Mouse (Mus musculus) spleen, postnatal 36 days (tissue): Measurements from ENCODE around the gene Gm20388.

ENCODE experiments used
- DNase-seq, 2 experiments: peaks; one replicate each; pipeline ENCODE4 v3.0.0; 2022; ENCODE audit warnings: low spot score in 2 of 2, mixed read lengths in 1 of 2

Gm20388 gene

DNA sequence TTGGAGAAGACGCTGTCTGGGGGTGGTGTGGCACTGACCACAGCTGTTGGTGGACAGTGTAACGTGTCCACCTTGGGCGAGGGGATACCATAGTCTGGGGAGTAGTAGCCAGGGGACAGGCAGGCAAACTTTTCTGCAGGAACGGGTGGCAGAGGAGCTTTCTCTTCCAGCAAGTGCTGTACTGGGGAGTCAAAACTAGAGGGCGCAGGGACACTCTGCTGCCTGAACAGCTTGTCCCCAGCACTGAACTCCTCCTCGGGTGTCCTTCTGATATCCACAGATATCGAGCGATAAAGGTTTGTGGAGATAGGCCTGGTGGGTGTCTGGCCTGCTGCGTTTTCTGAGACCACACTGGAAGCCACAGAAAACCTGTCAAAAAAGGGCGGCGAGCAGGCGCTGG lies 2980.8 kb downstream of the Gm20388 start:
- DNase-seq, result no peak

DNA sequence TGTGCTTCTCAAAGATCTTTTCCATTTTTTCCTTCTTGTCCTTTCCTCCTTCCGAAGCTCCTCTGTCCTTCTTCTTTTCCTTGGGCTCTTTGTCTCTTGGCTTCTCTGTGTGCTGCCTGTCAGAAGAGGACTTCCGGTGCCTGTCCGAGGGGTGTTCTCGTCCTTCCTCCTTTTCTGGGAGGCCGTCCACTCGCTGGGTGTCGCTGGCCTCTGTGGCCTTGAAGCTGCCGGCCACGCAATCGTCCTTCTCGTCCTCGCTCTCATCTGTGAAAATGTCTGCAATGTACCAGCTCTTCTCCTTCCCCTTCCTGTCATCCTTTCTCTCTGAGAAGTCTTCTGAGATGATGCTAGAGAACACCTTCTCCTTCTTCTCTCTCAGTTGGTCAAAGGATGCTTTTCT lies 2982.8 kb downstream of the Gm20388 start:
- no peak for DNase-seq

DNA sequence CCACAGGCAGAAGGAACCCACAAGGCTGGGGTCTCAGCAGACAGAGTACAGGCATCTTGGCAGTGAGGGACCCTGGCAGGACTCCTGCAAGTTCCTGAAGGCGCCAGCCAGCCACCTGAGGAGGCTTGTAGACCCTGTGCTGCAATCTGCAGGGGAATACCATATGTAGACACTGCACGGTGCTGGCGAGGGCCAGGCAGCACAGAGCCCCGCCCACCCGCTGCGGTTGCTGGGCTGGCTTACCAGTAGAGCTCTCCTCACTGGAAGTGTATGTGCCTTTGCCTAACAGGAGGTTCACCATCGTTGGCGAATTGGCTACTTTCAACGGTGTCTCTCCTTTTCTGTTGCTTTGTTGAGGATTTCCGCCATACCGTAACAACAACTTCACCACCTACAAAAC lies 2985.7 kb downstream of the Gm20388 start:
- no peak for DNase-seq

DNA sequence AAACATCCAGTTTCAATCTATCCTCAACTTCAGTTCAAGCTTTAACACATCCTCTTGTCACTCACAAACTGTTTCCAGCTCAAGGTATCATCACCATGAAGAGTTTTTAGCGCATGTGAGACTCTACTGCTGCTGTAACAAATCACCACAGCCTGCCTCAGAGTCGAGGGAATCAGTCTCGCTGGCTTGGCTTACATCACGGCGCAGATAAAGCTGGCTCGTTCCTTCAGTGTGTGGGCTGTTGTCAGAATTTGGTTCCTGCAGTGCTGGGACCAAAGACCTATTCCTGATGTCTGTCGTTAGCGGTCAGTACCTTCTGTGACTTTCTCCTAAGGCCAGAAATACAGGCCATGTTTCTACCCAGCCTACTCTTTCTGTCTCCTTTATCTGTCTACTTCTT lies 2986.6 kb downstream of the Gm20388 start:
- no peak for DNase-seq

DNA sequence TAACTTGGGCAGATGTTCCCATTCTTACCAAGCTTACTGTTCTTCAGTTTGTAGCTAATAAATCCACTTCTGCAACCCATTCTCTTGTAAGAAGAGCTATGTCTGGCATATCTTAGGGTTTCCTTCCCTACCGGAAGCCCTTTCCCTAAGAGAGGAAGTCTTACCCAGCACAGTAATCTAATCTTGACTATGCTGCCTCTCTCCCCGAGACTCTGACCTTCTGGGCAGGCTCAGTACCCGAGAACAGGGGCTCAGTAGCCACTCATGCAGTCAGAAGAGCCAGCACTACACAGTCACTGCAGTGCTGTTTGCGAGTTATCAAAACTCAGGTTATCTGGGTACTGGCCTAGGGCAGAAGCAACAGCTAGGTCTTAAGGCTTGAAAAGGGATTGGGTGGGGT lies 2987.4 kb downstream of the Gm20388 start:
- DNase-seq, result no peak

DNA sequence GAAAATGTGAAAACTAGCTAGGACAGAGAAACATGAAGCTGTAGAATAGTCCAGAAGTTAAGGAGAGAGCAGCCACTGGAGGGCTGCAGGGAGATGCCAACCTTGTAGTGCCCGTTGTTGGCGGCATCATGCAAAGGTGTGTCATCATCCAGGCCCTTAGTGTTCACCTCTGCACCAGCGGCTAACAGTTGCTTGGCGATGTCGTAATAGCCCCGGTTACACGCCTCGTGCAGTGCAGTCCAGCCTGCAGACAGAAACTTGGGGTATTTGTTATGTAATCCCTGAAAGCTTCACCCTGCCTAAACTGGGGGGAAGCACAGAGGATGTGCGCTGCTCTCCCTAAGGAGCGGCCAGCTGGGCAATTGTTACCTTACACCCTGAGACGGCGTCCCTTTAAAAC lies 2987.8 kb downstream of the Gm20388 start:
- DNase-seq, result no peak

DNA sequence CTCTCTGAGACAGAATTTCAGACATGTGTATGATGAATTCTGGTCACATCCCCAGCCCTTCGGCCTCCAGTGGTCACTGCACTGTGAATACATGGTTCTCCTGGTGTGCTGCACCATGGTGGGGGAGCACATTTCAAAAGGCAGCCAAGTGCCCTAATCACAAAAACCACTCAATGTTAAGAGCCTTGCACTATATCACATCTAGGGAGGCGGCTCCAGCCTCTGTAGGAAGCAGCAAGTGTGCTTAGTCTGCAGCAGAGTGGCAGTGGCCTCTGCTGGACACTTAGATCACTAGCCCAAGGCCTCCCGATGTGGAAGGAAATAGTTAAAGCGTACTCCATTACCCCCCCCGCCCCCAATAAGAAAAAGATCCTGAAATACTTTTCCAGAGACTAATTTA lies 2988.4 kb downstream of the Gm20388 start:
- no peak for DNase-seq

DNA sequence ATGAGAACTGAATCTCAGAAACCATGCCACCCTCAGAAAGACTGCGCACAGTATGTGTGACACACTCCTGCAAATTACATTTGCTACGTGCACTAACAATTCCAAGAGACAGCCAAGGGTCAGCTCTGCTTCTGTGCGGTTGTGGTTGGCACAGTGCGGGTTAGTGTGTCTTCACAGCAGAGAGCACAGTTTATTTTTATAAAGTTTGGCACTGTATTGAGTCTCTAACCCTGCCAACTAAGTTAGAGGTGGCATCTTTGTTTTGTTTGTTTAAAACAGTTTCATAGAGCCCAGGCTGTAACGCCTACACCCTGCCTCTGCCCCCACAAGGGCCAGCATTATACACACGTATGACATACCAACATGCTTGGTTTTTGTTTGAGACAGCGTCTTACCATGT lies 2990.8 kb downstream of the Gm20388 start:
- DNase-seq, result no peak

DNA sequence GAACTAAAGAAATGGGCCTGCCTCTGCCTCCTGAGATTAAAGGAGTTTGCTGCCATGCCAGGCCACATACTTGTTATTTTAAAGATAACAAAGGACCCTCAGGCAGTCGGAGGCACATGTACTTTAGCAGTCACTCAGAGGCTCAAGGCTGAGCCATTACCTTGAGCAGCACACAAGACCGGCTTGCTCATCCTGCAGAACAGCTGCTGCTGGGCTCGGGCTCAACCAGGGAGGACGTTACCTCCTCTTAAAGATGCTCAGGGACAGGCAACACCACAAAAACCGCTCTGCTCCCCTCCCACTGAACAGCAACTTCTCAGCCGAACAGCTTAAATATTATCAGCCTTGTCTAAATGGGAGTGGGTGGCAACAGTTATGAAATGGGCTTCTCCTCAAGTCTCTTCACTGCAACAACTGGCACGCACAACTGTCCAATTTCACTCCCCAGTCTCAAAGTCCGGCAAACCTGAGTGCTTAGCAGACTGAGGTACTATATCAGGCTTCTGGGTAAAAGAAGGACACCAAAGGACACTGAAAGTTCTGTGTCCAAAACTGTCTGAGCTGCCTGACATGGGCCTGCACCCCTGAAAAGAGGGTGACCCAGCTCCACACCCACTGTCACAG lies 2991.4 kb downstream of the Gm20388 start:
- DNase-seq, result no peak

DNA sequence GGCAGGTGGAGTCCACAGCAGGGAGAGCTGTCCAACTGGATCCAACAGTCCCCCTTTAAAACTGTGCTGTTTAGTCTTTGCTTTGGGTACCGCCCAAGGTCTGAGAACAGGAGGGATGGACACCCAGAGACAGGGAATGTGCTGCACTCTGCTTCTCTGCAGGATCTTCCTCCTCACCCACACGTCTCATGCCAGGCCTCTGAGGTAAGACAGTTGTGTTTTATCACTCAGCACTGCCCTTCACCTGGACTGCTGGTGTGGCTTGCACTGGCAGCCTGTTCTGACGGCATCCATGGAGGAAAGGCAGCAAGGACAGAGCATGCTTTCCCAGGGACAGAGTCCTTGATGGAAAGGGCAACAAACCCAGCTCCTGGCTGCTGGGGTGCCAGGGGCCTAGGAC lies 2991.9 kb downstream of the Gm20388 start:
- no peak for DNase-seq

DNA sequence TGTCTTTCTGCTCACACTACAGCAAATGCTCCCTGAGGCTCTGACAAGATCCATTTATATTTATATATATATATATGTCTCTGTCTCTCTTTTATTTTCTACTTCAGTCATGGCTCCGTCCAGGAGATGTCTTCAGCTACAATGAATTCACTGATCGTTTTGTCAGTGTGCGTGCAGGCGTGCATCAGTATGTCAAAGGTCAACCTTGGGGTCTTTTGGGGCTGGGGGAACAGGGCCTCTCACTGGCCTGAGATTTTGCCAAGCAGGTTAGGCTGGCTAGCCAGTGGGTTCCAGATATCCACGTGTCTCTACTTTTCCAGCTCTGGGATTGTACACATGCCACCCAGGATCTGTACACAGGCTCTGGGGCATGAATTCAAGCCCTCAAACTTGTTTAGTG lies 2992.4 kb downstream of the Gm20388 start:
- no peak for DNase-seq

DNA sequence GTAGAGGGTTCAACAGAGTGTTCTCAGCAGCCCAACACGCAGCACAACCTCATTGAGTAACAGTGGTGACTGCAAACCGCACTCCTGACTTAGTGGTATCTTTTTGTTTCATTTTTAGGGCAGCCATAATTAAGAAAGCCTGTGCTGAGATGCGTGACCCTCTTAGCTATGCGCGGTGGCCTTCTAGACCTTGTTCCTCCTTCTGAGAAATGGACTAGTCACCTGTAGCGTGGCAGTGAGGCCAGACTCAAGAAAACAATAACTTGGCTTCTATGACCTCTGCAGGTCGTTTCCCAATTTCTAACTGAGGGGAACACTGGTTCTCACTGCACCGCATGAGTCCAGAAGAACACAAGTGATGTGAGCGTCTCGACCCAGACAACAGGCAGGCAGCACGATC lies 2993.9 kb downstream of the Gm20388 start:
- DNase-seq, result no peak

DNA sequence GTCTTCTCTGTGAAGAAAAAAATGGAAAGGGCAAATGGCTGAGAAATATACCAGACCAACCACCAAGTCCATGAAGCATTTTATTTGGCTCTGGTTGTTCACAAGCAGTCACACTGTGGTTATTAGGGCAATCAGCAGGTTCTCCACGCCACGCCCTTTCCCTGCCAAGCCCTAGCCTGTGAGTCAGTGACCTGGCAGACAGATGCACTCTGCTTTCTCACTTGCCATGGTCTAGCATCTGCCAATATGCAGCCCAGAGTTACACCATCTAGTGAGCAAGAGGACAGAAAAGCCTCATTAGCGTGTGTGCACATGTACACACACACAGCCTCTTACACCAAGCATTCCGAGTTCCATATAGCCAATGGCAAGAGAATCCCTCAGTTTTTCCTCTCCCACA lies 2994.7 kb downstream of the Gm20388 start:
- peak in 1 of 2 experiments; percentile 38 for DNase-seq

DNA sequence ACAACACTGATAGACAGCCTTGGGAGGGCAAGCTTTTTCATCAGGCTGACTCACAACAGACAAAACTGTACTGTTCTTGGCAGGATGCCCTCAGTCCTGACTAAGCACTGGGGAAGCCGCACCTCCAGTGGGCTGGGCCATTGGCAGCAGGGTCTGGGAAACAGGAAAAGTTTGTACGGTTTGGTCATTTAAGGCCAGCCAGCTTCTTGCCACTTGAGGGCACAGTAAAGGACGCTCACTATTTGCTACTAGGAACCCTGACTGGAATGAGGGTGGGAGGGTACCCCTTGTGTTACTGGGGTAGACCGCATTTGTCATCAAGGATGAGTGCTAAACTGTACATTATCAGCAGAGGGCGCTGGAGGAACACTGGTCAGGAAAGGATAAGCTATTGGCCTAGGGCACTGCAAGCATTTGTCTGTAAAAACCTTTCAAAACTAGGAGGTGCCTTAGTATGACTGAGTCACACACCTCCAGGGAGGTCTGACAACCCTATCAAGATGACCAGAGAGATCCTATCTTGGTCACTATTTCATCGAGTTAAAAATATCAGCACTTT lies 2995.9 kb downstream of the Gm20388 start:
- peak; percentile 78 to 87 for DNase-seq

DNA sequence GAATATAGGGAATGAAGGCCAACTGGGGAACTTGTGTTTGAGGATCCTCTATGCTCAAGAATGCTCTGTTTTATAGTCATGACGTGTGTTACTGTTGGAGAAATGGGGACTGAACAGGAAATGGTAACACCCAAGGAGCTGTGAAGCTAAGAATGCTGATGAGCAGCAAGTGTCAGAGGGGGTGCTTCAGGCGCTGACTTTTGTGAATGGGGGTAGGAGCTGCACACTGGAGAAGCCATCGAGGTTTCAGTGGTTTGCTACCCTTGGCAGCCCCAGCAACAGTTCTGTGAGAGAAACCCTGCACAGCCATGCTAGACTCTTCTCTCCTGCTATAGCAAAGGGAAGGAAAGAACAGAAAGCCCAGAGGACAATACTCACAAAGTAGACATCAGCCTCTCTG lies 3001.5 kb downstream of the Gm20388 start:
- no peak for DNase-seq

DNA sequence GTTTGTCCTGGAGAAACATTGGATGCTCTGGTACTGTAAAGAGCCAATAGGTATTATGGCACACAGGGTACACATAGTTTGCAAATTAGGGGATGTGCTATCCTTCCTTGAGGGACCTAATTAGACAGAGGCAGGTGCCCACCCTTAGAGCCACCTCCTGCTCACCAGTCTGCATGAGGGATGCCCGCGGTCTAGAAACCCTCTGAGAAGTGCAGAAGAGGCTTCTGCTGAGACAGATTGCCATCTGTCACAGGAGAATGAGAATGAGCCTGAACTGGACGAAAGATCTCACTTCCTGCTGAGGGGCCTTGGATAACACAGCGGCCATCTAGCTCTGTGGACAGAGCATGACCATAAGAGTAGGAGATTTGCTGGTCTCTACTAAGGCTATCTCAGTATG lies 3002.2 kb downstream of the Gm20388 start:
- DNase-seq, result no peak

DNA sequence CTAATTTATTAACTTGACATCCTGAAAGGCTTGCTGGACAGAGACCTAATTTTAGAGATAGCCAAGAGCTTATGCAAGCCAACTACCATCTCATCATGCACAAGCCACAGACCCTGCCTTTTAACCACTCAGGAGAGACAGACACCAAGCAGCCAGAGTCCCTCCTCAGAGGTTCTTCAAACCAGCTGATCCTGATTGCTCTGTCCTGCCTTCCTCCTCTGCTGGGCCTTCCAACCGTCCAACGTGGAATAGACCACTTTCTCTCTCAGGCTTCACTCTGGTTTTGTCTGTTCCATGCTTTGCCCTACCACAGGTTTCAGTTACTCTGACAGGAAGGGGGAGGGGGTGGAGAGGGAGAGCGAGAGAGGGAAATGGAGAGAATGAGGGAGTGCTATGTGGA lies 3006.1 kb downstream of the Gm20388 start:
- DNase-seq, result no peak

DNA sequence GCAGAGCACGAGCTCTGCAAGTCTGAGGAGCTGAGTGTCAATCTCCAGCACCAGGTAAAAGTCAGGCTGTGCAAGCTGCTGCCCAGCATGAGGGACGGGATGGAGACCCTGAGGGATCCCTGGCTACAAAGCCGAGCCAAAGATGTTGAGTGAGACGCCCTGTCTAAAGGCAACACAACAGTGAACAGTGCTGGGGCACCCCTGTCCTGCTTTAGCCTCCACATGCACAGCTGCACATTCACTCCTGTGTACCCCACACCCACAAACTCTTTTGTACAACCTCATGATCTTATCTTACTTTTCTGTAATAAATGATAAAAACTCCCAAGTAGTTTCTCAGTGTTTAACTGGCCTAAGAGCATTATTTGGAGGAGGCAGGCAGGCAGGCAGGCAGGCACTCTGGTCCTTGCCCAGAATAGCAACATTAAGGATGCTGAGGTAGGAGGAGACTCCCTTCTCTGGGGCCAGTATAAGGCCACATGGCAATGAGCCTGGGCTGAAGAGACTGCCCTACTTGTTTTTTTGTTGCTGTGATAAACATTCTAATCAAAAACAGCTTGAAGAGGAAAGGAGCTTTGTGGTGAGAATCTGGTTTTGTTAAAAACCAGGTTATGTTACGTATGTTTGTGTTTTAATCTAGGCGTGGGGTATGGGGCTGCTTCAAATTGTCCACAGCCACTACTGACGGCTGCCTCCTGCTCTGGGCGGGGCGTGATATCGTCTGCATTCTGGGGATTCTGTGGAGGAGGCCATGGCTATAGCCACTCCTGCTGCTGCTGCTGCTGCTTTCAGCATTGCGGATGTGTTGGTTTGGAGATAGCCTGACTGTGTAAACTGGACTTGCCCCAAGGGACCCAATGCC lies 3007.1 kb downstream of the Gm20388 start:
- DNase-seq, result no peak

DNA sequence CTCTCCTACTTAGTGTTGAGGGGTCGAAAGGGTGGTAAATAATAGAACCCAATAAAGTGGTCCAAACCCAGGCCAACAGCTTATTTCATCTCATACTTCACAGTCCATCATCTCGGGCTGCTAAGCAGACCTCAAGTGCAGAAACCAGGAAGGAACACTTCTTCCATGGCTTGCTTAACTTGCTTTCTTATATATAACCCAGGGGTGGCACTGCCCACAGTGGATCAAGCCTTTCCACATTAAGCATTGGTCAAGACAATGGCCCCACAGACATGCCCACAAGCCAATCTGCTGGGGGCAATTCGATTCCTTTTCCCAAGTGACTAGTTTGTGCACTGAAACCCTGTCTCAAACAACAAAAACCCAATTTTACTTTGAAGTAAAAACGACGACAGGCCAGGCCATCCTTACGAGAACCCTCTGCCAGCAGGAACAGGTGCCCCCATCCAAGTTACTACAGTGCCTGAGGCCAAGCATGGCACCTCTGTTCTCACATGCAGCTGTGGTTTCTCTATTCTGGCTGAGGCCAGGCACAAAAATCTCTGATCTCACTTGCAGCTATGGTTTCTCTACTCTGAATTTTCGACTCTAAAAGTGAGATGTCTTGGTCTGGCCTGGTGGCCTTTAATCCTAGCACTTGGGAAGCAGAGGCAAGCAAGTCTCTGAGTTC lies 3007.9 kb downstream of the Gm20388 start:
- no peak for DNase-seq

DNA sequence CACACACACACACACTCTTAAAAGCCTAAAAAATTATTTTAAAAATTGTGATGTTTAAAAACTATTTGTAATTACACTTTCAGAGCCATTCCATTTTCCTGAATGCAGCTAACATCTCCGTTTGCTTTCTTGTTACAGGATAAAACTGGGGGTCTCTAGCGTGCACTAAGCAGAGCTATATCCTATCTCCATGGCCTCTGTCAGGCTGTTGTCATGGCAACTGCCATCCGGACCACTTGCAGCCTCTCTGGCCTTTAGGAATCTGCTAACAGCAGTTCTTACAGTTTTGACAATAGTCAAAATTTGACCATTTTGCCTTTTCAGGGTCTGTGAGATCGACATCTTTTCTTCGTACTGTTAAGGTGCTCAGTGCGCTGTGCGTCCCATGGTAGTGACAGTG lies 3010.2 kb downstream of the Gm20388 start:
- no peak for DNase-seq

DNA sequence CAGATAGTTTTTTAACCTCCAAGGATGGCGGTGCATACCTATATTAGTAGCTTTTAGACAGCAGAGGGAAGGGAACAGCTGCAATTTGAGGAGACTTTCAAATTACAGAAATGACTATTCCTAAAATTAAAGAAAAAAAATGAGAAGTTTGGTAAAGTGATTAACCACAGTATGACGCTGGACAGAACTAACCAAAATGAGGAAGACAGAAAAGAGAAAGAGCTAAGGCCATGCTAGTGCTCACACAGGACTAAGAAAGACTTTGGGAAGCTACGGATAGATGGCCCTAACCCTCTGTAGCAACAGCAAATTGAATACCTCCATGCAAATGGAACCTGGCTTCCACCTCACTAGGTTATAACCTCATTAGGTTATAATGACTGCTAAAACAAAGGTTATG lies 3012.3 kb downstream of the Gm20388 start:
- DNase-seq, result no peak

DNA sequence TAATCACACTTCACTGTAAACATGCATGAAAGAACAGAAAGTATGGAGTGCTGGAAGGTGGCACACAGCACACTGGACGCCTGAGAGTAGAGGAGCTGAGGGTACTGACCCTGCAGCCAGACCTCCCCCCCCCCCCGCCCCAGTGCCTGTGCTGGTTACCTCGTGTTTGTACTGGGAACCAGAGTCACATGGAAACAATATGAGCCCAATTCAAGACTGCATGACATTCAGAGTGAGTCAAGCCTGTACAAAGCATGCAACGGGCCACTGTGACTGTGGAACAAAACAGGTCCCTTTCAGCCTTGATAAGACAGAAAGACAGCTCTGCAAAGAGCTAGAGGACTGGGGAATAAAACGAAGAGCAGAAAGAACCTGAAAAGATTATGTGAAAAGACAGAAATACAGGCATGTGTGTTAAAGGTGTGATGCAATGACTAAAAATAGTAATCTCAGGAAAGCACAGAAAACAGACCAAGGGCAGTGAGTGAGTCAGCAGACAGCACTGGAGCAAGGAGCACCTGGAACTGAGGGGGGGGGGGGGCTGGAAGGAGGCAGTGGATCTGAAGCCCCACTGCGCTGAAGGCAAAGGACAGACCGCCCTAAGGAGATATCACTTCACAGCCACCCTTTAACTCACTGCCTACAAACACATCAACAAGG lies 3012.9 kb downstream of the Gm20388 start:
- DNase-seq, result no peak
